Mouse (Mus musculus): Measurements from ENCODE around the gene Dennd6a. TPM values are rescaled to one million over a fixed set of nuclear protein-coding genes. Genes with fewer than 3 reads are reported as not detected.

The Dennd6a gene
- polyA plus RNA-seq, 1 experiment: 3.7 TPM

DNA sequence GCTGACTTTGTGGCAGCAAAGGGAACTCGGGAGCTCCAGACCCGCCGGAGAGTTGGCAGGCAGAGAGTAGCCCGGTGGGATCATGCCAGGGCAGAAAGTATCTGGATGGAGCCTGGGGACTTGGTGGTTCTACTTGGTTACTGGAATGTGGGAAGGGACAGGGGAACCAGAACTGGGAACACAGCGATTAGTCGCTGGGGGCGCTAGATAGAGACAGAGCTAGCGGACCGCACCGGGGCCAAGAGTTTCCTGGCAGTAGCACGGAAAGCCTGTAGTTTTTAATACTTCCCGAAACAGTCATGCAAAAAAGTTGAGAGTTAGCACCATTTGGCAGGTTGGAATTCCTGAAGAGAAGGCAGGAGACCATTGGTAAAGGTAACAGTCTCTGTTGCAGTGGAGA is 101.7 kb downstream of the Dennd6a start:
- H3K27ac ChIP-seq (ENCODE audit: control insufficient read depth, insufficient read depth, low read depth, low read length): no peak overlapping the region
- peaks cover 1% of the 10 kb centered on the region for H3K4me1 ChIP-seq (ENCODE audit: control insufficient read depth, insufficient read depth, low read length)
- no peak overlapping the region for H3K4me3 ChIP-seq (ENCODE audit: control insufficient read depth, low read depth, low read length)
- no peaks in the 10 kb centered on the region for H3K36me3 ChIP-seq (ENCODE audit: control insufficient read depth, insufficient read depth, low read length)
- no peak for TF ChIP-seq POLR2A (IDR thresholded peaks at IDR 0.05; ENCODE audit: control insufficient read depth, low read depth, low read length)
- TF ChIP-seq CTCF (IDR thresholded peaks at IDR 0.05; ENCODE audit: control insufficient read depth, insufficient read depth, insufficient replicate concordance, low read depth, low read length): no peak
- no peaks in the 10 kb centered on the region for H3K27me3 ChIP-seq (ENCODE audit: control insufficient read depth, insufficient read depth, low read length)

DNA sequence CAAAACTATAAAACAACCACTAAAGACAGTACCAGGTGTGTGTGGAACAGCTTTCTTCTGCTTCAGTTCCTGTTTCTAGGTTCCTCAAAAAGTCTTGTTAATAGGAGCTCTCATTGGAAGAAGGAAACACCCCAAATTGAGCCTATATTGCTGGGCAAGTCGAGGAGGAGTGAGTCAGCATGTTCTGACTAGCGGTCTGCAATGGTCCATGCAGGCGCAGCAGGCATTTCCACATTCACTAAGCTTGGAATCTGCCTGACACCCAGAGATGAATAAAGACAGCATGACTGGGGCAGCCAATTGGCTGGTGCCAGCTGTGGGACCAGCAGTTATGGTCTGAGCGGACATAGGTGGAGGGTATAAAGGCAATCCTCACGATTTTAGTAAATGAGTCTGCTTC is 102.1 kb downstream of the Dennd6a start:
- Histone ChIP-seq H3K4me1 (ENCODE audit: control insufficient read depth, insufficient read depth, low read length) (no peaks in the 10 kb centered on the region; the same call in 1 of the 2 replicates), H3K36me3 (ENCODE audit: control insufficient read depth, insufficient read depth, low read length) (no peaks in the 10 kb centered on the region), H3K4me3 (ENCODE audit: control insufficient read depth, low read depth, low read length) (no peak overlapping the region), H3K27me3 (ENCODE audit: control insufficient read depth, insufficient read depth, low read length) (no peaks in the 10 kb centered on the region), H3K27ac (ENCODE audit: control insufficient read depth, insufficient read depth, low read depth, low read length) (no peak overlapping the region)
- TF ChIP-seq POLR2A (IDR thresholded peaks at IDR 0.05; ENCODE audit: control insufficient read depth, low read depth, low read length): no peak
- TF ChIP-seq CTCF (IDR thresholded peaks at IDR 0.05; ENCODE audit: control insufficient read depth, insufficient read depth, insufficient replicate concordance, low read depth, low read length): no peak

Other genes with a start within 250 kb of the Dennd6a start
- gene Slmap, start 38.9 kb upstream of the Dennd6a start, polyA plus RNA-seq (2012; rRNA removed): 18.2 and 21.9 TPM in 2 replicates
- 115 and 121 TPM in 2 replicates for gene Arf4, start 64.2 kb downstream of the Dennd6a start, polyA plus RNA-seq (2012; rRNA removed)
- 2.0 and 2.3 TPM in 2 replicates for gene Pde12, start 96.0 kb downstream of the Dennd6a start, polyA plus RNA-seq (2012; rRNA removed)
- 6.0 and 7.4 TPM in 2 replicates for gene Dnah12, start 119.4 kb downstream of the Dennd6a start, polyA plus RNA-seq (2012; rRNA removed)